Mouse (Mus musculus) layer of hippocampus, postnatal 25 days (tissue): Measurements from ENCODE around the gene Zfp687. TPM values are rescaled to one million over a fixed set of nuclear protein-coding genes. Genes with fewer than 3 reads are reported as not detected.

ENCODE experiments used
- DNase-seq, 2 experiments: peaks; one replicate each; pipeline ENCODE4 v3.0.0; 2022; ENCODE audit warnings: mixed read lengths in 2 of 2, low spot score in 1 of 2; ENCODE audit errors: extremely low spot score in 1 of 2
- microRNA-seq, 2 experiments: library from miRNA; unstranded; fragments of <30 nt; microRNA quantifications; one replicate each; pipeline ENCODE4 v1.2.0; 2021
- total RNA-seq, 2 experiments: library from RNA; stranded (reverse); gene quantifications; 2 replicates each; pipeline ENCODE4 v1.2.3; 2021

Zfp687 gene
- total RNA-seq, 2 experiments from 2014 or later = 23.4 to 30.0 TPM

- no peak for DNase-seq
Observed at GRCm38 (mm10) chr3:94972552-94972951, 42.7 kb downstream of the Zfp687 start.

- DNase-seq = no peak
Observed at GRCm38 (mm10) chr3:94965878-94966277, 49.4 kb downstream of the Zfp687 start.

- DNase-seq = no peak
Observed at GRCm38 (mm10) chr3:94964989-94965388, 50.3 kb downstream of the Zfp687 start.

GRCm38 (mm10) chr3:94960322-94960721, 54.9 kb downstream of the Zfp687 start:
- no peak for DNase-seq

GRCm38 (mm10) chr3:94959871-94960270, 55.4 kb downstream of the Zfp687 start:
- DNase-seq = no peak

GRCm38 (mm10) chr3:94958295-94958694, 57.0 kb downstream of the Zfp687 start:
- DNase-seq = no peak

Small RNA genes within 50 kb of the gene (microRNA-seq; reads per million reads assigned to microRNA genes)
- 1.8 to 4.8 reads per million in 2 experiments for gene Mir7013

Other genes with a start within 250 kb of the Zfp687 start
- gene Cgn, start 229.0 kb downstream of the Zfp687 start, total RNA-seq = 1 to 10 TPM; 3.1 to 3.2 TPM
- 10 to 100 TPM; 47.6 to 57.9 TPM for gene Pogz, start 177.9 kb downstream of the Zfp687 start, total RNA-seq
- gene Psmb4, start 128.5 kb downstream of the Zfp687 start, total RNA-seq = 100 to 1,000 TPM; 253 to 304 TPM
- 10 to 100 TPM; 10.3 to 10.6 TPM for gene Selenbp1, start 82.4 kb downstream of the Zfp687 start, total RNA-seq
- 10 to 100 TPM; 18.8 to 22.3 TPM for gene Rfx5, start 61.4 kb downstream of the Zfp687 start, total RNA-seq
- gene Pi4kb, start 40.7 kb downstream of the Zfp687 start, total RNA-seq = 10 to 100 TPM; 52.5 to 58.0 TPM
- 100 to 1,000 TPM; 156 to 163 TPM for gene Psmd4, start 27.2 kb upstream of the Zfp687 start, total RNA-seq
- 10 to 100 TPM; 57.6 to 58.0 TPM for gene Pip5k1a, start 91.5 kb upstream of the Zfp687 start, total RNA-seq
- 10 to 100 TPM; 46.2 to 50.3 TPM for gene Vps72, start 95.6 kb upstream of the Zfp687 start, total RNA-seq
- gene Tmod4, start 109.0 kb upstream of the Zfp687 start, total RNA-seq = under 1 TPM; 0.76 to 0.94 TPM
- 10 to 100 TPM; 43.1 to 48.2 TPM for gene Scnm1, start 118.6 kb upstream of the Zfp687 start, total RNA-seq
- gene Lysmd1, start 118.6 kb upstream of the Zfp687 start, total RNA-seq = 10 to 100 TPM; 16.5 to 18.4 TPM
- 1 to 10 TPM; 2.1 to 3.1 TPM for gene Tnfaip8l2, start 126.9 kb upstream of the Zfp687 start, total RNA-seq
- 10 to 100 TPM; 35.1 to 41.9 TPM for gene Sema6c, start 145.0 kb upstream of the Zfp687 start, total RNA-seq
- 10 to 100 TPM; 10.9 to 15.1 TPM for gene Gabpb2, start 202.5 kb upstream of the Zfp687 start, total RNA-seq
- gene Cdc42se1, start 213.3 kb upstream of the Zfp687 start, total RNA-seq = 10 to 100 TPM; 73.5 to 83.9 TPM
- gene Mllt11, start 216.7 kb upstream of the Zfp687 start, total RNA-seq = 100 to 1,000 TPM; 350 to 366 TPM
- gene Gm128, start 226.2 kb upstream of the Zfp687 start, total RNA-seq = under 1 TPM in 1 of 2 experiments, not detected in 1; 0.12 TPM
- gene Bnipl, start 235.7 kb upstream of the Zfp687 start, total RNA-seq = under 1 TPM; 0.22 to 0.52 TPM